Mouse (Mus musculus) cortical plate, adult 2 months (tissue): ENCODE measurements around the gene Emx2.

Experiments used
- CTCF ChIP-seq: fragments of 200-500 bp; IDR thresholded peaks from 2 replicates; pipeline ENCODE4 v1.5.1; 2011; ENCODE audit warnings: mild to moderate bottlenecking, control low read depth, low read length; ENCODE audit not compliant: insufficient read depth; ENCODE audit errors: extremely low read depth
- POLR2A ChIP-seq: fragments of 200-500 bp; IDR thresholded peaks from 2 replicates; pipeline ENCODE4 v1.6.1; 2011; ENCODE audit warnings: mild to moderate bottlenecking, low read length, control low read depth; ENCODE audit not compliant: insufficient read depth; ENCODE audit errors: extremely low read depth

GRCm38 (mm10) chr19:59450561-59451135 lies 7.5 kb upstream of the Emx2 start:
- TF ChIP-seq CTCF (no peak), POLR2A (no peak)
